8 mouse cellular contexts compared by ENCODE assay signal in the genomic region with DNA sequence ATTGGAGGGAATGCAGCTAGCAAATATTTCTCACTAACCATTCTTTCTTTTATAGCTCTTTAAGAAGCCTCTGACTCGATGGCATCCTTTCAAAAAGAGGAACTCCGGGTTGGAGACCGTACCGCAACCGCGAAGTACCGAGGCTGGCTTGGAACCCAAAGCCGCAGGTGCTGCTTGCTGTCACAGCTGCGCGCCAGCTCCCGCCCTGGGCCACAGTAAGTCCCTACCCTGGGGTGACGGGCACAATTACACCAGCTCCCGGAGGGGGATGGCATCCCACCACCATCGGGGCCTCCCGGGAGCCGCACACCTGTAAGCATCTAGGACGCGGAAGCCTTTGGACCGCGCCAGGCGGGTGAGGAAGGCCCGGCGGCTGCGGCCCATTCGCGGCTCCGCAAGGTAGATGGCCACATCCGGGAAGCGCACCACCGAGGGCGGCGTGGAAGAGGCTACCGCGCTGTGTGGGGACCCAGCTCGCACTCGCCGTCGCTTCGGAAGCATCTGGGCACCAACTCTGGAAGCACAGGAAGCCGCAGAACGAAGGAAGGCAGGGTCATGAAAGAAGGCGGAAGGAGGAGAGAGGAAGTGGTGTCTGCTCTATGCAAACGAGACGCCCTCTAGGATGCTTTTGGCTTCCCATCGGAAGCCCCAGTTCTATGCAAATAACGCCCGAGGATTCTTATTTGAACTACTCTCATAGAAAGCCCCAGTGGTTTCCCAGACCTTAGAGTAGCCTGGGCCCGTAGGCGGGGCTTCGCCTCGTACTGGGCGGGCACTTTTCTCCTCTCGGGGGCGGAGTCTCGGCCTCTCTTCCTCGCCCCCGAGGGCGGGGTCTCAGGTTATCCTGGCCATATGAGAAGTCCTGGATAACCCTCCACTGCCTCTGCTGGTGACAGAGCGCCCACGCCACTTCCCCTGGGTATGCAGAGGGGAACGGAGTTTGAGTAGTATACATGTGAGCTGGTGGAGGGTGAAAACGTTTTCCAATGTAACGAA. TPM values are rescaled to one million over a fixed set of nuclear protein-coding genes. Genes with fewer than 3 reads are reported as not detected.
DNase-seq lines count a peak whose midpoint lies in the region; ATAC-seq and TF ChIP-seq lines count a peak whose summit lies in the region.

A gene (minus strand): TSS at position 766 of the 996 bp plus-strand sequence.

- peak in 1 of 2 experiments; percentile 38; a peak in 3 of 4 replicates for TF ChIP-seq EP300 in MEL (IDR thresholded peaks at IDR 0.05; ENCODE audit: low read depth in 1 of 2, low read length in 2 of 2)

- H3K27me3 ChIP-seq in MEL (ENCODE audit: control insufficient read depth in 1 of 2, insufficient read depth in 2 of 2, low read length in 2 of 2): no peaks in the 10 kb centered on the region
- H3K27me3 ChIP-seq in cerebellum, adult 2 months (ENCODE audit: control insufficient read depth, insufficient read depth, low read length): no peaks in the 10 kb centered on the region
- no peaks in the 10 kb centered on the region for H3K27me3 ChIP-seq in forebrain, postnatal 0 days (ENCODE audit: insufficient read depth, low read length)
- no peaks in the 10 kb centered on the region for H3K27me3 ChIP-seq in lung, embryonic 15.5 days

- TF ChIP-seq POLR2A in MEL (IDR thresholded peaks at IDR 0.05; ENCODE audit: control insufficient read depth in 1 of 2, insufficient read depth in 1 of 2, low read depth in 1 of 2, low read length in 2 of 2, poor library complexity in 1 of 2): peak; percentile 73 to 93
- TF ChIP-seq POLR2A in cerebellum, adult 2 months (IDR thresholded peaks at IDR 0.05; ENCODE audit: borderline replicate concordance, insufficient read depth, low read length): peak; percentile 59; the same call in 1 of the 2 replicates

- TF ChIP-seq RAD21 in MEL (IDR thresholded peaks at IDR 0.05; ENCODE audit: low read depth, low read length): peak; percentile 54

- peak; percentile 99 for DNase-seq in MEL (ENCODE audit: low read depth, low spot score)
- DNase-seq in cerebellum, adult 2 months: peak; percentile 93 to 94
- DNase-seq in forebrain, postnatal 0 days: peak; percentile 94
- peak; percentile 96 for DNase-seq in heart, postnatal 4 days
- DNase-seq in layer of hippocampus, adult 8-10 months (ENCODE audit: low spot score in 2 of 2): peak; percentile 80 to 84
- DNase-seq in ovary, adult 18-20 months (ENCODE audit: low spot score): peak; percentile 90
- peak; percentile 91 for DNase-seq in thymus, postnatal 0 days (ENCODE audit: low spot score)

- peak within 1 kb of the TSS; percentile 85 for H3K27ac ChIP-seq in MEL (ENCODE audit: control insufficient read depth, low read depth, low read length)
- peak within 1 kb of the TSS; percentile 37 for H3K27ac ChIP-seq in cerebellum, adult 2 months (ENCODE audit: insufficient read depth, low read length)
- H3K27ac ChIP-seq in forebrain, postnatal 0 days (ENCODE audit: low read depth, low read length): peak within 1 kb of the TSS; percentile 84
- H3K27ac ChIP-seq in lung, embryonic 15.5 days: peak within 1 kb of the TSS; percentile 80

- peak within 1 kb of the TSS; percentile 90 for H3K4me2 ChIP-seq in forebrain, postnatal 0 days (ENCODE audit: low read depth)
- H3K4me2 ChIP-seq in lung, embryonic 15.5 days: peak within 1 kb of the TSS; percentile 85

- H3K79me2 ChIP-seq in MEL (ENCODE audit: control insufficient read depth, insufficient read depth, low read length, poor library complexity): peaks cover 2% of the 10 kb centered on the region; the same call in 1 of the 2 replicates

- H3K9ac ChIP-seq in MEL (ENCODE audit: control insufficient read depth, low read depth, low read length, poor library complexity, severe bottlenecking): peak within 1 kb of the TSS; percentile 84
- H3K9ac ChIP-seq in forebrain, postnatal 0 days: peak within 1 kb of the TSS; percentile 77
- H3K9ac ChIP-seq in lung, embryonic 15.5 days: peak within 1 kb of the TSS; percentile 62

- H3K36me3 ChIP-seq in MEL (ENCODE audit: control insufficient read depth in 1 of 2, insufficient read depth in 2 of 2, low read length in 2 of 2): peaks cover 2 to 7% of the 10 kb centered on the region in 2 experiments; a peak in 3 of 4 replicates
- H3K36me3 ChIP-seq in forebrain, postnatal 0 days (ENCODE audit: insufficient read depth): peaks cover 13% of the 10 kb centered on the region; the same call in 1 of the 2 replicates
- no peaks in the 10 kb centered on the region; the same call in 1 of the 2 replicates for H3K36me3 ChIP-seq in lung, embryonic 15.5 days

- WGBS in cerebellum, adult 2 months: under 1% methylated on average over 63 of the region's 63 CpGs
- WGBS in forebrain, postnatal 0 days: under 1% methylated on average over 62 of the region's 63 CpGs
- under 1% methylated on average over 63 of the region's 63 CpGs for WGBS in lung, embryonic 15.5 days

- ATAC-seq in forebrain, postnatal 0 days: peak; percentile 98
- ATAC-seq in lung, embryonic 15.5 days (ENCODE audit: borderline replicate concordance, extremely low read depth, low FRiP score, low TSS enrichment): peak; percentile 97

- TF ChIP-seq CTCF in MEL (IDR thresholded peaks at IDR 0.05 in 2 of 3, conservative IDR thresholded peaks at IDR 0.05 in 1 of 3; ENCODE audit: control insufficient read depth in 1 of 3, insufficient read depth in 1 of 3, low read depth in 2 of 3, low read length in 3 of 3, poor library complexity in 1 of 3, severe bottlenecking in 1 of 3): peak; percentile 47 to 73 (median 64)
- TF ChIP-seq CTCF in cerebellum, adult 2 months (IDR thresholded peaks at IDR 0.05; ENCODE audit: borderline replicate concordance, insufficient read depth, low read depth, low read length): peak; percentile 72
- peak; percentile 79 for TF ChIP-seq CTCF in forebrain, postnatal 0 days (IDR thresholded peaks at IDR 0.05; ENCODE audit: low read depth)

- peaks cover 3 to 7% of the 10 kb centered on the region in 2 experiments; a peak in 2 of 4 replicates for H3K4me1 ChIP-seq in MEL (ENCODE audit: control insufficient read depth in 1 of 2, insufficient read depth in 2 of 2, low read length in 2 of 2)
- peaks cover 5% of the 10 kb centered on the region for H3K4me1 ChIP-seq in cerebellum, adult 2 months (ENCODE audit: control insufficient read depth, insufficient read depth, low read length)
- H3K4me1 ChIP-seq in forebrain, postnatal 0 days (ENCODE audit: insufficient read depth): no peaks in the 10 kb centered on the region
- H3K4me1 ChIP-seq in lung, embryonic 15.5 days: peaks cover 11% of the 10 kb centered on the region

- peak within 1 kb of the TSS; percentile 80 to 82 for H3K4me3 ChIP-seq in MEL (ENCODE audit: control insufficient read depth in 1 of 2, insufficient read depth in 1 of 2, low read depth in 2 of 2, low read length in 2 of 2)
- H3K4me3 ChIP-seq in cerebellum, adult 2 months (replicated peaks; ENCODE audit: insufficient read depth, low read depth, low read length): peak within 1 kb of the TSS; percentile 83
- H3K4me3 ChIP-seq in forebrain, postnatal 0 days (ENCODE audit: low read depth, low read length): peak within 1 kb of the TSS; percentile 70
- H3K4me3 ChIP-seq in lung, embryonic 15.5 days: peak within 1 kb of the TSS; percentile 59

- no peaks in the 10 kb centered on the region for H3K9me3 ChIP-seq in MEL (replicated peaks; ENCODE audit: insufficient read depth, low read length)
- H3K9me3 ChIP-seq in forebrain, postnatal 0 days (ENCODE audit: low read length): no peaks in the 10 kb centered on the region
- H3K9me3 ChIP-seq in lung, embryonic 15.5 days: no peaks in the 10 kb centered on the region

TF ChIP-seq in MEL, 35 proteins besides CTCF, POLR2A, EP300 and RAD21 (continues in another document):
- TF ChIP-seq MAZ (IDR thresholded peaks at IDR 0.05; ENCODE audit: low read depth, low read length): peak; percentile 53; the same call in 1 of the 2 replicates
- TF ChIP-seq BHLHE40 (IDR thresholded peaks at IDR 0.05; ENCODE audit: borderline replicate concordance, low read depth, low read length): no peak
- no peak for TF ChIP-seq MEF2A (IDR thresholded peaks at IDR 0.05; ENCODE audit: extremely low read depth, insufficient replicate concordance, low read depth, low read length, poor library complexity, severe bottlenecking)
- peak; percentile 63; the same call in 1 of the 2 replicates for TF ChIP-seq MAX (IDR thresholded peaks at IDR 0.05; ENCODE audit: low read length)
- peak; percentile 88 for TF ChIP-seq TBP (IDR thresholded peaks at IDR 0.05; ENCODE audit: low read depth, low read length)
- TF ChIP-seq MAFK (IDR thresholded peaks at IDR 0.05; ENCODE audit: borderline replicate concordance, low read depth, low read length): no peak
- TF ChIP-seq ZC3H11A (IDR thresholded peaks at IDR 0.05; ENCODE audit: low read depth, low read length): no peak; the same call in 1 of the 2 replicates
- TF ChIP-seq POLR2AphosphoS2 (IDR thresholded peaks at IDR 0.05; ENCODE audit: low read length): peak; percentile 86
- peak; percentile 95 for TF ChIP-seq ZMIZ1 (IDR thresholded peaks at IDR 0.05; ENCODE audit: low read depth, low read length)
- peak; percentile 92 for TF ChIP-seq NELFE (IDR thresholded peaks at IDR 0.05; ENCODE audit: low read depth, low read length)
- TF ChIP-seq SMC3 (IDR thresholded peaks at IDR 0.05; ENCODE audit: low read depth, low read length): peak; percentile 34; the same call in 1 of the 2 replicates
- TF ChIP-seq MYC (IDR thresholded peaks at IDR 0.05; ENCODE audit: low read depth, low read length): 0 out of 2 replicates have a peak, but pooled peaks have one; percentile 13
- 0 out of 2 replicates have a peak, but pooled peaks have one; percentile 14 for TF ChIP-seq ZNF384 (IDR thresholded peaks at IDR 0.05; ENCODE audit: low read depth, low read length)
- no peak for TF ChIP-seq GATA1 (IDR thresholded peaks at IDR 0.05; ENCODE audit: low read depth, low read length)
- TF ChIP-seq CHD2 (IDR thresholded peaks at IDR 0.05; ENCODE audit: low read length): no peak
- peak; percentile 71 for TF ChIP-seq SIN3A (IDR thresholded peaks at IDR 0.05; ENCODE audit: low read length)
- TF ChIP-seq MXI1 (IDR thresholded peaks at IDR 0.05; ENCODE audit: low read depth, low read length): peak; percentile 74
- no peak for TF ChIP-seq GABPA (IDR thresholded peaks at IDR 0.05; ENCODE audit: low read depth, low read length)

RNA-seq across cellular contexts. Expression of the gene that starts here (rescaled TPM):
- total RNA-seq in MEL (2012; rRNA removed): 5.4 TPM in 2 replicates
- polyA plus RNA-seq in MEL (2012; ENCODE audit: insufficient read depth in 1 of 2, insufficient read length in 2 of 2, low read depth in 1 of 2, low replicate concordance in 2 of 2, missing spikeins in 1 of 2): 10 to 100 TPM in 1 of 2 experiments, not detected in 1; 18.3 TPM
- polyA plus RNA-seq in cerebellum, adult 2 months (2012; rRNA removed): 15.0 and 19.3 TPM in 2 replicates
- total RNA-seq in forebrain, postnatal 0 days (2014; rRNA removed): 7.5 and 9.7 TPM in 2 replicates
- polyA plus RNA-seq in forebrain, postnatal 0 days (2015; fragmentation: Nextera tagmentation; extraction: Ambion mirVana): 4.6 and 6.0 TPM in 2 replicates
- 1 to 10 TPM; 5.6 to 6.5 TPM for total RNA-seq in heart, postnatal 4 days (2021)
- 10 to 100 TPM in 3 of 4 experiments, 1 to 10 TPM in 1; 9.2 to 17.6 (median 14.7) TPM for total RNA-seq in layer of hippocampus, adult 8-10 months (2022)
- polyA plus RNA-seq in lung, embryonic 15.5 days (2015; fragmentation: Nextera tagmentation; extraction: Ambion mirVana): 7.1 and 10.0 TPM in 2 replicates
- 8.7 and 9.5 TPM in 2 replicates for polyA plus RNA-seq in thymus, postnatal 0 days (2015; fragmentation: Nextera tagmentation; extraction: Ambion mirVana)

Comparison
In these comparisons a context has a peak if more than half of its experiments do, and no peak if none do; other contexts are left out.
1. Peak in every context shown above with its lines: DNase-seq, ATAC-seq, H3K4me3 ChIP-seq and H3K27ac ChIP-seq.